Mouse (Mus musculus) lung, adult 18-20 months (tissue): ENCODE measurements around the gene Ulk4.
A peak's percentile ranks its signal among the peaks of the same experiment; 100 is the strongest.

Experiments
- DNase-seq, 2 experiments: peaks; one replicate each; pipeline ENCODE4 v3.0.0; 2022; ENCODE audit warnings: mixed read lengths in 2 of 2

Ulk4 gene

DNA sequence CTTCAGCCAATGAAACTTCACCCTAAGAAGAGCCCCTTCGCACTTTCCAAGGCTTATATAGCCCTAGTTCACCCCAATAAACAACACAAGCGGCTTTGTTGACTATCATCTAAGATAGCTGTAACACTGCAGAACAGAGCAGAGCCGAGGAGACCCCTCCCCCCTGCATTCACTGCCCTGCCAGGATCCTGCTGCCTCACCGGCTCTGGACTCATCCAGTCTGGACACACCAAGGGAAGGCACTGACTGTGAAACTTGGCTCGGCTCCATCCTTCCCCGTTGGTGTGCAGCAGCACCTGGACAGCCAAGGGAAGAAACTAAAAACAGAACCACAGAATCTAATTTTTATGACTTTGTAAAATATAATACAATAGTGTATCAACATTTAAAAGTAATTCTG lies 91.2 kb downstream of the Ulk4 start:
- DNase-seq = no peak

DNA sequence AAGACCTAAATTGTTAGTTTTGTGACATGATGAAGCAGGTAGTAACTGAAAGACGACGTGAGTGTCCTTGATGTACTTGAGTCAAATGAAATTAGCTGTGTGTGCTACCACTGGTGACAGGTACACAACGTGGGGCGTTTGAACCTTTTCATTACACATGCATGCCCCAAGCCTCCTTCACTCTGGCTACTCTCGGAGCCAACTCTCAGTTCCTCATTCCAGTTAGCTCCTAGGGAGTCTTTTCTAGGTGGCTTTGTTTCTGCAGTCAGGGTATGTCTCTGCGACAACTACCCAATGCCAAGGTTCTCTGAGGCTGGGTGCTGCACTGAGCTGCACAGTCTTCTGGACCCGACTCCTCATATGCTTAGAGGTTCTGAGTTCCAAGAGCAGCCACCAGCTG lies 100.6 kb downstream of the Ulk4 start:
- no peak for DNase-seq

DNA sequence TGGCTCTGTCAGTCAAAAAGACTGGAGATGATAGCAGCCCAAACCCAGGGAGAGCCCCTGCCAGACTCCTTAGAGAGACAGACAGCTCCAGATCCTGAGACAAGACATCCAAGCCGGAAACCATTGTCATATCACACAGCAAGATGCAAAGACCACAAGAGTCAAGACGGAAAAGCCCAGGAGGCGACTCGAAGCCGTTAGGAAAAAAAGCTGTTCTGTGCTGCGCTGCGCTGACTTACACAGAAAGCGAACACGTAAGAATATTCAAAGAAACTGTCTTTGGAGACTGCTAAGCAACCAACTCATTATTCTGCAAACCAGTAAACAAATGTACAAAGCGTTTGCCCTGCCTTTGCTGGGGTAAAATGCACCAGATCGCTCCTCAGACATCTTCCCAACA lies 101.8 kb downstream of the Ulk4 start:
- no peak for DNase-seq

DNA sequence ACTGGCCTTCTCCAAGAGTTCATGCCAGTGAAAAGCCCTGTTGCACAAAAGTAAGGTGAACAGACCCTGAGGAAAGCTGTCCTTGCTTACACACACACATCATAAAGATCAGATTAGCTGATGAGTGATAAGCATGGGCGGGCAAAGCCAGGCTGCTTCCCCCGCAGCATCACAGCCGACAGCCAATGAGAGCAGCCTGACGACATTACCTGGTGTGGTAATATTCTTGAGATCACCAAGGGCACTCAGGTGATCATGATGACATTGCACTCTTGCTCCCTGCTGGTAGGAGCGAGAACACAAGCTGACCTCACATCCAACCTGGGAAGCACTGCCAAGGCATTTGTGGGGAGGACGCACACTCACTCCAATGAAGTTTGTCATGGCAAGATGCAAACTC lies 104.9 kb downstream of the Ulk4 start:
- no peak for DNase-seq

DNA sequence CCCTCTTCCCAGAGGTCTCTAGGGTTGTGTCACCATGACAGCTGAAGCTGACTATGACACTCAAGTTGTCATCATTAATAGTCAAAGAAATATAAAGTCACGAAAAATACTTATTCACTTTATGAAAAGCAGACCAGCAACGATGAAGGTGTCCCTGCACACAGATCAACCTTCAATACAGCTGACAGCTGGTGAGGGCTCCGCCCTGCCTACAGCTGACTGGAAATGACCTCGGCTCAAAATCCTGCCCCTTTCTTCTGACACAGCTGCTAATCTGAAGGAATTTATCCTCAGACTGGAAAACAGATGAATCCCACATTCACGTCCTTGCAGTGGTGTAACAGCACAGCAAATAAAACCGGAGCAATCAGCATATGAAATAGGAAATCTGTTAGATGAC lies 105.4 kb downstream of the Ulk4 start:
- DNase-seq = no peak

DNA sequence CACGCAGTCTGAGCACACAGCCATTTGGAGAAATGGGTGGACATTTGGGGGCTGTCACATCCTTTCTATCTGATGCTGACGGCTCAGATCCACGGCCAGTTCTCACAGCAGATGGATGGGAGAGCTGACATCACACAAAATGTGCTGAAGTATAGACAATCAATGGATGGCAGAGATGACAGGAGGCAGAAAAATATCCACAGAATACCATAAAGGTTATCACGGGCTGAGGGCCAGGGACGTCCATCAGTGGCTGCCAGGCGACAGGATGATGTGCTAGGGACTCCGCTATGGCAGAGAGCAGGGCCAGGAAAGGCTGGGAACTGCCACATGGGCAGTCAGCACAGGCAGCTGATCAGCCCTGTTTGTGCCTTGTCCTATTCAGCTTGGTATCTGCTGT lies 112.4 kb downstream of the Ulk4 start:
- no peak for DNase-seq

DNA sequence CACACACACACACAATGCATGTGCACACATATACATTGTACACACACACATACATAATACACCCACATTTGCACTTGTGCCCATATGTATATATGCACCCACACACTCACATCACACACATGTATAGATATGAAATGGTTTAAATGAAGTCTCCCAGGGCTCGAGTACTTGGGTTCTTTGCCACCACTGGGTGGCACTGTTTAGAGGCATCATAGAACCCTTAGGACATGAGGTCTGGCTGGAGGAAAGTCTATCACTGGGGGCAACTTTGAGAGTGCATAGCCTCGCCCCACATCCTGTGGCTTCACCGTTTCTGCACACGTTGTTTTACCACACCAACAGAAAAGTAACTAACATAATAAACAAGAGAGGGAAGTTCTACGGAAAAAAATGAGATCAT lies 114.2 kb downstream of the Ulk4 start:
- DNase-seq = peak in 1 of 2 experiments; percentile 11

DNA sequence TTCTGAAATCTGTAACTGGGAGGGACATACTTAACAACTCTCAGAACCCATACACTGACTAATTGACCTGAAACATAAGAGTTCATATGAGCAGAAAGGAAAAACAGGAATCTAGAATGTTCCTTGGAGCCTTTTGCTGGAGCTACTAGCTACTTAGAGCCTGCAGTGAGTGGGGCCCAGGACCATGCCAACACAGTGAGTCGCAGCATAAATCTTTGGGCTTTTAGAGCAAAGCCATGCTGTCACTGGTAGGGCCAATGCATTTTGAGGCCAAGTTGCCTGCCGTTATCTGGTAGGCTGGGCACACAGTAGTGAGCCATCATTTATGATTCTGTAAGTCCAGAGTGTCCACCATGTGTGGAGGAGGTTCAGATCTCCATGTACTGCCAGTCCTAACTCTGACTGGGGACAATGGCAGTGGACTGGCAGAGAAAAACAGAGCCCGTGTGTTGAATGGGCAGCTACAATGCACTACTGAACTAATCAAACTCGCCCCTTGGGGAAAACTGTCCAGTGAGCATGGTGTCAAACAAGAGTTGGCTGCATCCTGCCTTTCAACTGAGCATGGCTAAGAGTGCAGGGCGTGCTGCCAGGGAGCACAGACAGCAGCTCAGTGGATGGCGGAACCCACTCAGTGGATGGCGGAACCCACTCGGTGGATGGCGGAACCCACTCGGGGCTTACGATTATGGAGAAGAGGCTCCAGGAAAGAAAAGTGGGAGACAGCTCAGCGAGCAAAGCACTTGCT lies 115.0 kb downstream of the Ulk4 start:
- no peak for DNase-seq

DNA sequence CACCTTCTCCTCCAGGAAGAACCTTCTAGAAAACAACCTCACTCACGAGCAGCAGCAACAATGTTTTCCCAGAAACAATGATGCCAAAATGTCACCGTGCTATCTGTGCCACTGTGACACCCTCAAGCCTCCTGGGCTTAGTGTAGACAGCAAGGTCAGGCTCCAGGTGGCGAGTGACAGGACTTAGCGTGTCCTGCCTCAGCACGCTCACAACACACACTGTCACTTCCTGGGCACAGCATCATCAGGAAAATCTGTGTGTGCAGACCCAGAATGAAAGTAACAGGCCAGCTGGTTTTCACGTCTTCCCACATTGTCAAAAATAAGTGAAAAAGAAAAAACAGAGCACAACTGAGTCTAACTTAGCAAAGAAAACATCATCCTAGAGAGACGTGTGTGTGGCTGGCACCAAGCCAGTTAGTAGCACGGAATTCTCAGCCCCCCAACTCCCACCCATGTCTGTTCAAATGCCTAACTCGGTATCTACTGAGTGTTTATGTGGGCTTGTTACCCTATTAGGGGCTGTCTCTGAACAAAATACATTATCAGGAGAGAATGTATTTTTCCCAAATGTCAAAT lies 120.7 kb downstream of the Ulk4 start:
- DNase-seq = no peak

DNA sequence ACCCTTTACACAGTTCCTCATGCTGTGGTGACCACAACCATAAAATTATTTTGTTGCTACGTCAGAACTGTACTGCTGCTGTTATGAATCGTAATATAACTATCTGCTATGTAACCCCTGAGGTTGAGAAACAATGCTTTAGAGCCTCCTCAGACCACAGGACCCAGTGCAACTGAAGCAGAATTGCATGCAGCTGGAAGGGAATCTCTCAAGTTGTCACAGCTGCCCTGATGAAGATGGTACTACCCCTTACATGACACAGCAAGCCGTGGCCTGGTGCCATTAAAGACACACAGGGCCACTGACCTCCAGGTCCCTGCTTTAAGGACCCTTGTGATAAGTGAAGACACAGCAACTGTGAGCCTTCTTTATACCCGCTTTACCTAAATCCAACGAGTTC lies 123.7 kb downstream of the Ulk4 start:
- DNase-seq = no peak

DNA sequence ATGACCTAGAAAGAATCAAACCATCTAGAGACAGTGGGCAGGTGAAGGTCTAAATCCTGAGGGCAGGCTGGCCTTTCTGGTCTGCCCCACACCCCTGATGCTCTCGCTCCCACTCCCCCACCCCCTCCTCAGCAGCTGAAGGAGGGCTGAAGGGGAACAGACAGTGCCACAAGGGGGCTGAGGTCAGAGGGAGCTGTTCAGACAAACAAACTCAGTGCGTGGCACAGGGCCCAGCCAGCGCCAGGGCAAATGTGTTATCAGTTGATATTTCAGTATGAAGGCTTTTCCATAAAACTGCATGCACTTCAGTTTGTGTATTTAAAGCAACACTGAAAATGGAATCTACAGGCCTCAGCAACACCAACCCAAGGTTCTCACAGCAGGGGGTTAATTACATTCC lies 128.4 kb downstream of the Ulk4 start:
- DNase-seq = no peak

DNA sequence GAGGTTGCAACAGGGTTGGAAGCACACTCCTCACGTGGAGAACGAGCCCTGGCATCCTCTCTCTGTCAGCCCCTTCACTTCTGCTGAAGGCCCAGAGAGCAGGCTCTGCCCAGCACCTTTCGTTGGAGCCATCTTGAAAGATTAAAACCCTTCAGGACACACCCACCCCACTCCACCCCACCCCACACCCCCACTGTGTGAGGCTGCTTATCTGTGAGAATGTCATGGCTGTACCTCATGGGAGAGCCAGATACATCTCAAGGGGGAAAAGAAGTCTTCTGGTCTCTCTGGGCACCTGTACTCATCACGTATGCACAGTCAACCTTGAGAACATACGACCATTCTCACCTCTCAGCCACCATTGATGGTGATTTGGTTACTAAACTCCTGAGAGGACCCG lies 133.8 kb downstream of the Ulk4 start:
- no peak for DNase-seq

DNA sequence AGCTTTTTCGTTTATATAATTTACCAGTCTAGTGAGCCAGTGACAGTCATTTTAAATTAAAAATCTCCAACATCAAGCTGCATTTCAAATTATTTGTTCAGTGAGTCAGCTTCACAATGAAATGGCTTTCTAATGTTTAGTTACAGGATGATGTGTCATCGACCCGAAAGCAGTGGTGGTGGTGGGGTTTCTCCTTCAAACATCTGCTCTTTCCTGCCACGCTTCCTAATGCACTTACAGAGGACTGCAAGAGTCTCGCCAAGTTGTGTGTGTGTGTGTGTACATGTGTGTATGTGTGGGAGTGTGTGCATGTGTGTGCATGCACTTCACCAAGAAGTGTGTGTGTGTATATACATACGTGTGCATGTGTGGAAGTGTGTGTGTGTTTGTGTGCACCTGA lies 144.4 kb downstream of the Ulk4 start:
- no peak for DNase-seq

DNA sequence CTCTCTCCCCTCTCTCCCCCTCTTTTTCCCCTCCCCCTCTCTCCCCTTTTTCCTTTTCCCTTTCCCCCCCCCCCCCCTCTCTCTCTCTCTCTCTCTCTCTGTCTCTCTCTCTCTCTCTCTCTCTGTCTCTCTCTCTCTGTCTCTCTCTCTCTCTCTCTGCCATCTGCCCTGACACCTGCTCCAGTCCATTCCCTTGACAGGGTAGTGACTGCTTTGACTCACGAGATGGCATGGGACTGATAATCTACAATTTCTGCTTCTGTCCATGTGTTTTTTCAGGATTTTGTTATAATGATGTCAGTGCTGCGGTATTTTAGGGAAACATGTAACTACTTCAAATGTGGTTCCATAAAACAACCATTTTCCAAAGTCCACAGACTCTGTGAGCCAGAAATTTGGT lies 147.5 kb downstream of the Ulk4 start:
- no peak for DNase-seq

DNA sequence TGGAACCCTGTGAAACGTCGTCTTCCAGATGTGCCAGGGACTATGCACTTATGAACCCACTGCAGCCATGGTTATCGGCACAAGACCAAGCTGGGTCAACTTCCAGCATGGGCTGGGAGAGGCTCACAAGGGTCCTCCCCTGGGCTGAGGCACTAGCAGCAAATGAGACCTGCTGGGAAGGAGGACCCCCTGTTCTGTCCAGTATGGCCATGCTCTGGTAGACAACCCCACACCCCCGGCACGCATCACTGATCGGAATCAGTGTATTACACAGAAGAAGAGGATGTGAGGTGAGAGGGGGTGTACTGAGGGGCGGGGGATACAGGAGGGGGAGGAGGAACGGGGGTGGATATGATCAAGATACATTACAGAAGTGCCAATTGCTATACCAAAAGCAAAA lies 148.1 kb downstream of the Ulk4 start:
- no peak for DNase-seq

DNA sequence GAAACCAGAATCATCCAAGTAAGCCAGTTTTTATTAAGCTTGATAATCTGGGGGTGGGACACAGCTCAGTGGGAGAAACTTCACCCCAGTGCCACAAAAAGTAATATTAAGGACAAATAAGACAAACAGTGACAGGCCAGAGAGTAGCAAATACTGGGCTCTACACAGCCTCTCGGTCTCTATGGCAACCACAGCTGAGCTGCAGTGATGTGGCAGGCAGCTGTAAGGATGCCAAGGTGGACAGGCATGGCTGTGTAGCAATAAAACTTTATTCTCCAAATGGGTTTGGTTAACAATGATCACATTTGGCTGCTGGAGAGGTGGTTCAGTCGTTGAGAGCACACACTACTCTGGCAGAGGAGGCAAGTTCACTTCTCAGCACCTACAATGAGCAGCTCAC lies 150.0 kb downstream of the Ulk4 start:
- no peak for DNase-seq

DNA sequence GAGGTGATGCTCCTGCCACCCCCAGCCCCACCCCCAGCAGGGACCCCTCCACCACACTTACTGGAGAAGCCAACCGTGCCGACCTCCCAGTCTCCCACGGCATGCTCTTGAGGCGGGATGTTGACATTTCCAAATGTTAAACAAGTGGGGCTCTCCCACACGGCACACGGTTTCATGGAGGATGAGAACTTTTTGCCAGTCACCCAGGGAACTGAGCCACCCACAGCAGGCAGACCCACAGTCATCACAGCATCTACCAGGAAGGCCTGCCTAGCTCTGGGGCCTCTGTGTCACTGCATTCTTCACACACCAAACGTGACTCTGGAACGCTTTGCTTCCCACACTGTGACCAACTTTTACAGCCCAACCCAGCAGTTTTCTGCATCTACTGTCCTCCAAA lies 152.3 kb downstream of the Ulk4 start:
- no peak for DNase-seq

DNA sequence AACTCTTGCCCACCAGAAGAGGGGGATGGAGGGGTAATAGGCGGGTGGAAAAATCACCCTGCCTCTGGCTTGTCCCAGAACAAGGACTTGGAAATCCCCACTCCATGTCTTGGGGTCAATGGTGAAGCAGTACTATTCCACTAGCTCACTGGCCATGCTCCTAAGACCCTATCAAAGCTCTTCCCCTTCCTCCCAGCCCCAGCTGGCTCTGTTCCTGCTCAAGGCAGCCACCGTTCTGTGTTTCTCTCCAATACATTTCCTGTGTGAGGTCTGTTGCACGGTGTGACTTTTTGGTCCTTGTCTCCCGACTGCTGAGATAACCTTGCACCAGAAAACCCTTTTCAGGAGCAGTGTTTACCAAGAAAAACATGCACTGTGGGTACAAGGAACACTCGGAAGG lies 155.0 kb downstream of the Ulk4 start:
- DNase-seq = no peak

DNA sequence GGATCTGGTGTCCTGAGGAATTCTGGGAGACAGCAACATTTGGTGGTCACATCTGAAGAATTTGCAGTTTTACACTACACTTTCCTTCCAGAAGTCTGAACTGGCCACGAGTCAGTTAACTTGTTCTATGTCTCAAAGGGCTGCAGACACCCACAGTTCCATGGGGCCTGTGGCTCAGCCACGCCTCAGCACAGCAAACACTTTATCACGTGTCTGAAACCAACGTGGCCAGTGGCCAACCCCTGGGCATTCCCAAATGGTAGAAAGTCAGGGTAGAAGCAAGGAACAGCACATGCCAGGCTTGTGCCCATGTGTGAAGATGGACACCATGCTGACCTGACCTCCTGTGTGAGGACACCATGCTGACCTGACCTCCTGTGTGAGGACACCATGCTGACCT lies 159.1 kb downstream of the Ulk4 start:
- peak in 1 of 2 experiments; percentile 18 for DNase-seq

DNA sequence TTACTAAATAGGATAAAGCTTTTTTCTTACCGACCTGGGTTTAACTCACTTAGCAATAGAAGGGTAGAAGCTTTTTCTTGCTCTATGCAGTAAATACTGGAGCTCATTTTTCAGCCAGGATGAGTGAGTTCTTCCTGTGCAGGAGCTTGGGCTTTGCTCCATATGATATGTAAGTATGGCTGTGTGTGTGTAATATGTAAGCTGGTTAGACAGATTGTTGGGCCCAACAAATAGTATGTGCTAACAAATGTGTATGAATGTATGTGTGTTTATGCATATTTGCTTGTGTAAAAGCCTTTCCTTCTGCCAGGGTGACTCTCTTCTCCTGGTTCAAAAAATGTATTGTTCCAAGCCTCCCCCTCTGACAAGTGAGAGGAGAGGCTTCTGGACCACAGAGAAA lies 164.9 kb downstream of the Ulk4 start:
- no peak for DNase-seq

DNA sequence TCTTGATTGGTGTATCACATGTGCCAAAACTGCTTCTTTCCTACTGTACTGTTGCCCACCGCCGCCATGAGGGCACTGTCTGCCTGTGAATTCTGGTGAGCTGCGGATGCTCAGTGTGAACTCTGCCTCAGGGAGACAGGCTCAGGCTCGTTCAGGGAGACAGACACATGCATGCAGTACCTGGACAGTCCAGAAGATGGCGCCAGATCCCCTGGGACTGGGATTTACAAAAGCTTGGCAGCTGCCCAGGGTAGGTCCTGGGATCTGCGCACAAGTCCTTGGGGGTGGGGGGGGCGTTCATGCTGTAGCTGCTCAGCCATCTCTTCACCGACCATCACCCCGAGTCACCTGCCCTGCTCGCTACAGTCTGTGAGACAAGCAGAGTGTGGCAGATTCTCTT lies 168.9 kb downstream of the Ulk4 start:
- DNase-seq = peak; percentile 28 to 49

DNA sequence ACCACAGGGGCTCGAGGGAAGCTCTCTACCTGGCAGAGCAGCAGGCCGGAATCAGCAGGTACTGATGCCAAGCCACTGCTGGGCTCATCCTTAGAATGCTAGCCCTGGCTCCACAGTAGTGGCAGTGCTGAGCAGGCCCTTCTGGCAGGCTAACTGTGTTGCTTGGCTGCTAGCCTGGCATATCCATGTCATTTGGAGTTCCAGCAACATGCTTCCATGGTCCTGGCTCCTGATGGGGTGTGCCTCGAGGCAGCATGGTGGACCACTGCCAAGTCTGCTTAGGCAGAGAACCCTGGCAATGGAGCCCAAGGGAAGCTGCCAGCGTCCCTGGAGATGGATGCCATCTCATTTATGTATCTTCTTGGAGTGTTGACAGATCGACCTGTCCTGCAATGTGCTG lies 169.4 kb downstream of the Ulk4 start:
- no peak for DNase-seq

DNA sequence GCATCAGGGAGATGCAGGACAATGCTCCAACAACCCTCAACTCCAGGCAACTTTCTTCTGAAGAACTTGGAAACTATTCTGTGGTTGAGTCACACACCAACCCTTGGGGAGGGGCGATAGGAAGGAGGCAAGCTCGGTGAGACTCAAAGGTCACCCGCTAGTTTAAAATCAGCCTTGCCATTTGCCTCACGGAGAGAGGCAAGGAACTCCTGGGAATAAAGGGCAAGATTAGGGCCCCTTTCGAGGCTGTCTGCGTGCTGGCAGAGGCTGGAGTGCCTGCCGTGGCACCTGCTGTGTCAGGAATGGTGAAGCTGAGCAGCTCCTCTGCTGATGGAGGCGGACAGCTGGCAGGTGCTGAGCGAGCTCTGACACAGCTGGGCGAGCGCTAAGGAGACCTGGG lies 169.9 kb downstream of the Ulk4 start:
- DNase-seq = no peak

DNA sequence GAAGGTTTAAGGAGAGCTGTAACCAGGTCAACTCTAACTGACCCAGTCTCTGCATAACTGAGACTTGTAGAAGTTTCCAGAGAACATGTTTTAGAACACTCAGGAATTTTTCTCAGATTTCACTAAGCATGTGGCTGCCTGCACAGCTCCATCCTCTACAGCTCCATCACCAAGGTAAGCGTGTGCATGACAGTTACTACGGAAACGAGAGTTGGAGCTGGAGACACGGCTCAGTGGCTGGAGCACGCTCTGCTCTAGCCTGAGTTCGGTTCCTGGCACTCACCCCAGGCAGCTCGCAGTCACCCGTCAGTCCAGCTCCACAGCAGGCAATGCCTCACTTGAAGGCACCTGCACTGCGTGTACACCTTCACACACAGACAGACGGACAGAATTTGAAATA lies 175.5 kb downstream of the Ulk4 start:
- no peak for DNase-seq

DNA sequence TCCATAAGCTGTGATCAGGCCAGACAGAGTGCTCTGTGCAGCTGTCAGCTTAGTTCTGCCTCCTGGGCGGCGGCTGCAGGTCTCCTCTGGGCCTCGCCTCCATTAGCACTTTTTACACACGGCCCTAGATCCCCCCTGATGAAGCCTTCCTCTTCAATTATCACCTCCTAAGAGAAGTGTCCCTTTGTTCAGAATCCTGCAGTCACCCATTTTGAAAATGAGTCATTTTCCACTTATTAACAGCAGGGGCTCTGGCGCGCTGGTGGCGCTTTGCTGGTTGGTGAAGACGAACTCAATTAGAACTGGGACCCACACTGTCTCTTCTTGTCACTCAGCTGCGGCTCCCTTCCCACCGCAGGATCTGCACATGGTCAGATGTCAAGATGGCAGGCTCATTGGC lies 177.5 kb downstream of the Ulk4 start:
- no peak for DNase-seq
